Mouse (Mus musculus) yolk sac, embryonic 10.5 days (tissue): ENCODE data around the gene Tmem267.
"Not testable (repeated sequence)": the region's sequence is repeated elsewhere in the genome, so short reads cannot be mapped to it uniquely, and the experiment has no call there.

ENCODE experiments used
- DNase-seq: peaks from one replicate; pipeline ENCODE4 v3.0.0-alpha.2; 2017; ENCODE audit warnings: low spot score

The Tmem267 gene

GRCm38 (mm10) chr13:119487880-119488580, at the start of gene Tmem267, which contains the start of gene 3110070M22Rik:
TSS of gene Tmem267 (plus strand) at chr13:119488039.
TSS of gene 3110070M22Rik (minus strand) at chr13:119488383.
- peak; percentile 80 for DNase-seq

- no peak for DNase-seq
Measured at GRCm38 (mm10) chr13:119442244-119442643, 45.6 kb upstream of the Tmem267 start.

GRCm38 (mm10) chr13:119453563-119453962, 34.3 kb upstream of the Tmem267 start:
- DNase-seq, result no peak

GRCm38 (mm10) chr13:119455082-119455481, 32.8 kb upstream of the Tmem267 start:
- no peak for DNase-seq

GRCm38 (mm10) chr13:119456342-119456741, 31.5 kb upstream of the Tmem267 start:
- DNase-seq, result no peak

GRCm38 (mm10) chr13:119461900-119462595, 25.8 kb upstream of the Tmem267 start:
- peak; percentile 15 for DNase-seq

- DNase-seq, result peak; percentile 87
Measured at GRCm38 (mm10) chr13:119462596-119463560, 25.0 kb upstream of the Tmem267 start, which contains the start of gene 4833420G17Rik. TSS of gene 4833420G17Rik (plus strand) at chr13:119462768.

GRCm38 (mm10) chr13:119476631-119477030, 11.2 kb upstream of the Tmem267 start:
- no peak for DNase-seq

- no peak for DNase-seq
Measured at GRCm38 (mm10) chr13:119477789-119478188, 10.1 kb upstream of the Tmem267 start.

- DNase-seq, result no peak
Measured at GRCm38 (mm10) chr13:119487354-119487753, 485 bp upstream of the Tmem267 start.

GRCm38 (mm10) chr13:119492083-119492482, 4.2 kb downstream of the Tmem267 start:
- DNase-seq, result not testable (repeated sequence)

GRCm38 (mm10) chr13:119494938-119495337, 7.1 kb downstream of the Tmem267 start:
- not testable (repeated sequence) for DNase-seq

GRCm38 (mm10) chr13:119596321-119597211, 108.7 kb downstream of the Tmem267 start:
- DNase-seq, result peak; percentile 78

GRCm38 (mm10) chr13:119598466-119598865, 110.6 kb downstream of the Tmem267 start:
- peak; percentile 43 for DNase-seq

- not testable (repeated sequence) for DNase-seq
Measured at GRCm38 (mm10) chr13:119599066-119599465, 111.2 kb downstream of the Tmem267 start.

GRCm38 (mm10) chr13:119599498-119599897, 111.7 kb downstream of the Tmem267 start:
- DNase-seq, result not testable (repeated sequence)

GRCm38 (mm10) chr13:119600166-119600565, 112.3 kb downstream of the Tmem267 start:
- DNase-seq, result peak; percentile 82

- DNase-seq, result not testable (repeated sequence)
Measured at GRCm38 (mm10) chr13:119602688-119603331, 115.0 kb downstream of the Tmem267 start.

GRCm38 (mm10) chr13:119603890-119604289, 116.1 kb downstream of the Tmem267 start:
- not testable (repeated sequence) for DNase-seq

GRCm38 (mm10) chr13:119604322-119604721, 116.5 kb downstream of the Tmem267 start:
- not testable (repeated sequence) for DNase-seq
